32 mouse cellular contexts compared by ENCODE assay signal in genomic region chr11:72125781-72126180, GRCm38 (mm10). TPM values are rescaled to one million over a fixed set of nuclear protein-coding genes. Genes with fewer than 3 reads are reported as not detected.
DNase-seq lines count a peak whose midpoint lies in the region; ATAC-seq and TF ChIP-seq lines count a peak whose summit lies in the region.
"Had no signal": no experiment of that assay in that cellular context is flagged by ENCODE, and none has a peak within 500 bp of the region (broad histone marks: within the 10 kb centered on the region; RNA-seq: fewer than 3 reads in every experiment).

No protein-coding gene starts in this region.

- H3K27ac ChIP-seq in stomach, embryonic 14.5 days (ENCODE audit: low read length) = no peak overlapping the region
- H3K27ac ChIP-seq in stomach, postnatal 0 days (replicated peaks) = no peak overlapping the region
- H3K27ac ChIP-seq in cerebellum, adult 2 months (ENCODE audit: insufficient read depth, low read length) = peak overlapping the region; percentile 83
- H3K27ac ChIP-seq: forebrain, embryonic 12.5 days; heart, embryonic 10.5 days; heart, embryonic 15.5 days; hindbrain, embryonic 13.5 days; left cerebral cortex, adult 2 months; limb, embryonic 12.5 days; liver, embryonic 15.5 days; midbrain, embryonic 10.5 days; midbrain, embryonic 15.5 days had no signal

- no peak overlapping the region for H3K4me3 ChIP-seq in stomach, embryonic 14.5 days (ENCODE audit: low read depth, low read length)
- no peak overlapping the region for H3K4me3 ChIP-seq in stomach, postnatal 0 days (ENCODE audit: low read depth, low read length)
- H3K4me3 ChIP-seq in cerebellum, adult 2 months (replicated peaks; ENCODE audit: insufficient read depth, low read depth, low read length) = no peak overlapping the region
- H3K4me3 ChIP-seq: erythroblast, embryonic 14.5 days; forebrain, embryonic 12.5 days; heart, embryonic 10.5 days; heart, embryonic 15.5 days; hindbrain, embryonic 13.5 days; left cerebral cortex, adult 2 months; limb, embryonic 12.5 days; liver, embryonic 15.5 days; midbrain, embryonic 10.5 days; midbrain, embryonic 15.5 days had no signal

- no peak for DNase-seq in stomach, postnatal 0 days (ENCODE audit: low spot score)
- peak; percentile 79 to 87 for DNase-seq in cerebellum, adult 2 months
- DNase-seq in cerebellum, postnatal 14 days = peak; percentile 52 to 55
- DNase-seq in frontal cortex, postnatal 14 days (ENCODE audit: low spot score in 2 of 2) = no peak
- DNase-seq in urinary bladder, postnatal 36 days (ENCODE audit: low spot score in 2 of 2) = no peak
- no peak for DNase-seq in left cerebral cortex, adult 18-20 months (ENCODE audit: low spot score in 2 of 2)
- DNase-seq: adrenal gland, adult 8-10 months; gastrocnemius, postnatal 25 days; heart, adult 11 months; kidney, adult 11 months; kidney, postnatal 14 days; layer of hippocampus, adult 9-11 months; lung, embryonic 14.5 days; lung, postnatal 14 days; right cerebral cortex, postnatal 25 days; thymus, adult 18-20 months; thymus, postnatal 36 days had no signal

- no peak overlapping the region for H3K9ac ChIP-seq in stomach, embryonic 14.5 days (replicated peaks; ENCODE audit: low read depth, low read length)
- H3K9ac ChIP-seq in stomach, postnatal 0 days (ENCODE audit: low read length) = no peak overlapping the region
- H3K9ac ChIP-seq: forebrain, embryonic 12.5 days; heart, embryonic 15.5 days; hindbrain, embryonic 13.5 days; limb, embryonic 12.5 days; liver, embryonic 15.5 days; lung, embryonic 14.5 days; midbrain, embryonic 15.5 days had no signal

- TF ChIP-seq POLR2A in cerebellum, adult 2 months (IDR thresholded peaks at IDR 0.05; ENCODE audit: borderline replicate concordance, insufficient read depth, low read length) = no peak

- peaks cover 7% of the 10 kb centered on the region; the same call in 1 of the 2 replicates for H3K4me1 ChIP-seq in stomach, embryonic 14.5 days (ENCODE audit: control insufficient read depth, insufficient read depth, low read length)
- H3K4me1 ChIP-seq in stomach, postnatal 0 days (replicated peaks; ENCODE audit: control insufficient read depth, insufficient read depth) = peaks cover 7% of the 10 kb centered on the region; the same call in 1 of the 2 replicates
- peaks cover 56% of the 10 kb centered on the region for H3K4me1 ChIP-seq in cerebellum, adult 2 months (ENCODE audit: control insufficient read depth, insufficient read depth, low read length)

- no peak for TF ChIP-seq CTCF in stomach, postnatal 0 days (IDR thresholded peaks at IDR 0.05; ENCODE audit: low read depth)
- TF ChIP-seq CTCF in cerebellum, adult 2 months (IDR thresholded peaks at IDR 0.05; ENCODE audit: borderline replicate concordance, insufficient read depth, low read depth, low read length) = no peak

- no peak for TF ChIP-seq EP300 in stomach, postnatal 0 days (optimal IDR thresholded peaks at IDR 0.05)

- WGBS in stomach, embryonic 14.5 days = 72% methylated on average over 3 of the region's 3 CpGs
- 66% methylated on average over 3 of the region's 3 CpGs for WGBS in stomach, postnatal 0 days
- 34% methylated on average over 3 of the region's 3 CpGs for WGBS in cerebellum, adult 2 months

- H3K27me3 ChIP-seq in stomach, embryonic 14.5 days (ENCODE audit: control insufficient read depth, insufficient read depth, low read length) = no peaks in the 10 kb centered on the region
- H3K27me3 ChIP-seq in stomach, postnatal 0 days (ENCODE audit: control insufficient read depth, insufficient read depth, low read length) = no peaks in the 10 kb centered on the region
- H3K27me3 ChIP-seq in cerebellum, adult 2 months (ENCODE audit: control insufficient read depth, insufficient read depth, low read length) = no peaks in the 10 kb centered on the region
- H3K27me3 ChIP-seq: heart, embryonic 15.5 days; liver, embryonic 15.5 days; midbrain, embryonic 15.5 days had no signal

- no peak overlapping the region for H3K4me2 ChIP-seq in stomach, embryonic 14.5 days (replicated peaks; ENCODE audit: low read depth, low read length)
- H3K4me2 ChIP-seq in stomach, postnatal 0 days (replicated peaks; ENCODE audit: low read depth) = no peak overlapping the region
- H3K4me2 ChIP-seq: forebrain, embryonic 12.5 days; heart, embryonic 15.5 days; hindbrain, embryonic 13.5 days; limb, embryonic 12.5 days; liver, embryonic 15.5 days; lung, embryonic 14.5 days; midbrain, embryonic 15.5 days had no signal

- no peaks in the 10 kb centered on the region for H3K9me3 ChIP-seq in stomach, embryonic 14.5 days (ENCODE audit: control insufficient read depth, low read depth, low read length)
- no peaks in the 10 kb centered on the region for H3K9me3 ChIP-seq in stomach, postnatal 0 days (ENCODE audit: control insufficient read depth, low read length)
- H3K9me3 ChIP-seq: forebrain, embryonic 12.5 days; heart, embryonic 10.5 days; heart, embryonic 15.5 days; hindbrain, embryonic 13.5 days; limb, embryonic 12.5 days; liver, embryonic 15.5 days; midbrain, embryonic 10.5 days; midbrain, embryonic 15.5 days had no signal

- no peaks in the 10 kb centered on the region for H3K36me3 ChIP-seq in stomach, embryonic 14.5 days (ENCODE audit: control insufficient read depth, insufficient read depth, low read length)
- H3K36me3 ChIP-seq in stomach, postnatal 0 days (ENCODE audit: control insufficient read depth, insufficient read depth, low read length) = no peaks in the 10 kb centered on the region
- H3K36me3 ChIP-seq: forebrain, embryonic 12.5 days; heart, embryonic 10.5 days; heart, embryonic 15.5 days; hindbrain, embryonic 13.5 days; limb, embryonic 12.5 days; liver, embryonic 15.5 days; midbrain, embryonic 10.5 days; midbrain, embryonic 15.5 days had no signal

- 0 out of 2 replicates have a peak, but pooled peaks have one; percentile 5 for ATAC-seq in stomach, embryonic 14.5 days (ENCODE audit: insufficient number of reproducible peaks, insufficient read depth, low FRiP score, low read depth)
- no peak for ATAC-seq in stomach, postnatal 0 days (ENCODE audit: low FRiP score, low TSS enrichment)
- ATAC-seq: activated CD4-positive, CD25-positive, alpha-beta regulatory T cell, adult 4 months; CD4-positive, CD25-positive, alpha-beta regulatory T cell, adult 4 months; inflammation-experienced regulatory T-cells, adult 6 months; midbrain, embryonic 15.5 days had no signal

RNA-seq across cellular contexts. Expression of gene Pitpnm3, which starts 9.8 kb away (rescaled TPM):
- polyA plus RNA-seq in stomach, embryonic 14.5 days (2014; fragmentation: Nextera tagmentation; extraction: Ambion mirVana) = 0.52 and 0.67 TPM in 2 replicates
- polyA plus RNA-seq in stomach, postnatal 0 days (2015; fragmentation: Nextera tagmentation; extraction: Ambion mirVana) = 1.2 and 1.3 TPM in 2 replicates
- polyA plus RNA-seq in cerebellum, adult 2 months (2012; rRNA removed) = 55.9 and 62.9 TPM in 2 replicates
- total RNA-seq in left cerebral cortex, adult 18-20 months (2021) = 10 to 100 TPM; 80.5 to 83.2 TPM
- total RNA-seq: neutrophil, adult 5-6 weeks had no signal
- polyA plus RNA-seq: activated CD4-positive, CD25-positive, alpha-beta regulatory T cell, adult 4 months; erythroblast, embryonic 14.5 days; inflammation-experienced regulatory T-cells, adult 6 months; liver, embryonic 15.5 days had no signal

Comparison
In these comparisons a context has a peak if more than half of its experiments do, and no peak if none do; other contexts are left out.
1. DNase-seq: peak in cerebellum, adult 2 months (2 of 2) and cerebellum, postnatal 14 days (2 of 2); none in stomach, postnatal 0 days (single experiment), frontal cortex, postnatal 14 days (0 of 2), urinary bladder, postnatal 36 days (0 of 2) and left cerebral cortex, adult 18-20 months (0 of 2).
2. RNA of gene Pitpnm3, which starts 9.8 kb away (polyA plus RNA-seq): 55.9 to 62.9 TPM in cerebellum, adult 2 months; 1.2 to 1.3 TPM in stomach, postnatal 0 days and 0.52 to 0.67 TPM in stomach, embryonic 14.5 days; every median in the first group is over 10 times any median in the second.